Mouse (Mus musculus): ENCODE results near the gene Gm9821. TPM values are rescaled to one million over a fixed set of nuclear protein-coding genes. Genes with fewer than 3 reads are reported as not detected.

Gm9821 gene
- total and polyA plus RNA-seq, 3 experiments: 1.2 to 22.7 TPM; not detected in 1

DNA sequence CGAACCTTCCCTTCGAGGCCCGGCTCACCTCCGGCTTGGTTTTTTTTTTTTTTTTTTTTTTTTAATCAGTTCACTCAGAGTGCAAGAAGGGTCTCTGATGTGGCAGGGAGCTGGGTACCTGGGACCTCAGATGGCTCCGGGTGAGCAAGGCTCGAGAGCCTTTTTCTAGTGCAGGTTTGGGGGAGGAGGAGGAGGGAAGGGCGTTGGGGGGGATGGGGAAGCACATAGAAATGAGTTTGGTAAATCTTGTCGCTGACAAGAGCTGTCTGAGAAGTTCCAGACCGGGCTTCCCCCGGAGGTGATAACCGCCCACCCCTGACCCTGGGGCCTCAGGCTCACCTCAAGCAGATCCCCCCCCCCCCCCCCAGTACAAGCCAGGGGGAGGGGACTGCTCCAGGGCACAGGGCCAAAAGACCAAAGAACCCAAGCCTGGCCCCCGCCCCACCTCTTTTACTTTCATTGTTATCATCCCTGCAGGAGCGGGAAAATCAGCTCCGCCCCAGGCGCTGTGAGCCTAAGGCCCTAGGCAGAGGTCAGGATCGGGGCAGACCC is 13.3 kb upstream of the Gm9821 start, which contains the start of gene Mdk:
Gene Mdk, minus strand, starts transcription at position 138 of the 552 bp plus-strand sequence.
- no peak within 1 kb of the TSS for H3K27ac ChIP-seq (ENCODE audit: control insufficient read depth, low read depth, low read length)
- H3K36me3 ChIP-seq (ENCODE audit: control insufficient read depth in 1 of 2, insufficient read depth in 2 of 2, low read length in 2 of 2): no peaks in the 10 kb centered on the region; a peak in 1 of 4 replicates
- H3K9me3 ChIP-seq (replicated peaks; ENCODE audit: insufficient read depth, low read length): no peaks in the 10 kb centered on the region
- no peak within 1 kb of the TSS for H3K4me3 ChIP-seq (ENCODE audit: control insufficient read depth in 1 of 2, insufficient read depth in 1 of 2, low read depth in 2 of 2, low read length in 2 of 2)
- H3K79me2 ChIP-seq (ENCODE audit: control insufficient read depth, insufficient read depth, low read length, poor library complexity): no peaks in the 10 kb centered on the region
- TF ChIP-seq NRF1 (IDR thresholded peaks at IDR 0.05; ENCODE audit: insufficient read depth, low read depth, low read length, poor library complexity, severe bottlenecking) (no peak), ZC3H11A (IDR thresholded peaks at IDR 0.05; ENCODE audit: low read depth, low read length) (no peak), TBP (IDR thresholded peaks at IDR 0.05; ENCODE audit: low read depth, low read length) (no peak)
- DNase-seq (ENCODE audit: low read depth, low spot score): no peak
- peaks cover 0 to 3% of the 10 kb centered on the region in 2 experiments; a peak in 1 of 4 replicates for H3K4me1 ChIP-seq (ENCODE audit: control insufficient read depth in 1 of 2, insufficient read depth in 2 of 2, low read length in 2 of 2)
- H3K27me3 ChIP-seq (ENCODE audit: control insufficient read depth in 1 of 2, insufficient read depth in 2 of 2, low read length in 2 of 2): no peaks in the 10 kb centered on the region
- no peak within 1 kb of the TSS for H3K9ac ChIP-seq (ENCODE audit: control insufficient read depth, low read depth, low read length, poor library complexity, severe bottlenecking)

DNA sequence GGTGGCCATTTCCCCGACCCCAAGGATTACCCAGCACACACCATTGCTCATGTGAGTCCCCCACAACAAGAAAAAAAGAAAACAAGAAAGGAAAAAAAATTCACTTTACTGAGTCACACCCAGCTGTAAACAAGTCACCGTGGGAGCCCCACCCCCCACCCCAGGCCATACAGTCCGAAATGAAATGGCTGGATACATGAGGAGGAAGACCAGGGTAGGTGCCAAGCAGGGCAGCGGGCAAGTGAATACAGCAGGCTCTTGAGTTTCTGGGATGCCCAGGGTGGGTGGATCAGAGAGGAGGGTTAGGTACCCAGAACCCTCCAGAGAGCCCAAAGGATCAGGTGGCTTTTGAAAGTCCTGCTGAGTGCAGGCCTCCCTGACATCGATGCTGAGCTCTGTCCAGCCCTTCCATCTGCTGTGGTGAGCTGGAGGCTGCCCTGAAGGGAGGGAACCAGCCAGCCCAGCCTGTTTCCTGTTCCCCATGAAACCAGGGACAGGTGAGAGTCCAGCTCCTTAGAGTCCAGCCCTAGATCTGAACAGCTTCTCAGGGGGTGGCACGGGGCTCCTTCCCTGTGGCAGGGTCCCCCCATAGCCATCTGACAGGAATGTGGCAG is 12.7 kb upstream of the Gm9821 start:
- no peaks in the 10 kb centered on the region; a peak in 1 of 4 replicates for H3K36me3 ChIP-seq (ENCODE audit: control insufficient read depth in 1 of 2, insufficient read depth in 2 of 2, low read length in 2 of 2)
- H3K27ac ChIP-seq (ENCODE audit: control insufficient read depth, low read depth, low read length): no peak overlapping the region
- no peak overlapping the region for H3K4me3 ChIP-seq (ENCODE audit: control insufficient read depth in 1 of 2, insufficient read depth in 1 of 2, low read depth in 2 of 2, low read length in 2 of 2)
- H3K9me3 ChIP-seq (replicated peaks; ENCODE audit: insufficient read depth, low read length): no peaks in the 10 kb centered on the region
- no peaks in the 10 kb centered on the region for H3K27me3 ChIP-seq (ENCODE audit: control insufficient read depth in 1 of 2, insufficient read depth in 2 of 2, low read length in 2 of 2)
- H3K9ac ChIP-seq (ENCODE audit: control insufficient read depth, low read depth, low read length, poor library complexity, severe bottlenecking): no peak overlapping the region
- no peaks in the 10 kb centered on the region for H3K4me1 ChIP-seq (ENCODE audit: control insufficient read depth in 1 of 2, insufficient read depth in 2 of 2, low read length in 2 of 2)
- no peak for TF ChIP-seq ZKSCAN1 (IDR thresholded peaks at IDR 0.05; ENCODE audit: low read depth, low read length)
- no peak for TF ChIP-seq MAX (IDR thresholded peaks at IDR 0.05; ENCODE audit: low read length)
- TF ChIP-seq POLR2AphosphoS2 (IDR thresholded peaks at IDR 0.05; ENCODE audit: low read length): peak; percentile 40; the same call in 1 of the 2 replicates
- no peaks in the 10 kb centered on the region for H3K79me2 ChIP-seq (ENCODE audit: control insufficient read depth, insufficient read depth, low read length, poor library complexity)
- no peak for DNase-seq (ENCODE audit: low read depth, low spot score)

DNA sequence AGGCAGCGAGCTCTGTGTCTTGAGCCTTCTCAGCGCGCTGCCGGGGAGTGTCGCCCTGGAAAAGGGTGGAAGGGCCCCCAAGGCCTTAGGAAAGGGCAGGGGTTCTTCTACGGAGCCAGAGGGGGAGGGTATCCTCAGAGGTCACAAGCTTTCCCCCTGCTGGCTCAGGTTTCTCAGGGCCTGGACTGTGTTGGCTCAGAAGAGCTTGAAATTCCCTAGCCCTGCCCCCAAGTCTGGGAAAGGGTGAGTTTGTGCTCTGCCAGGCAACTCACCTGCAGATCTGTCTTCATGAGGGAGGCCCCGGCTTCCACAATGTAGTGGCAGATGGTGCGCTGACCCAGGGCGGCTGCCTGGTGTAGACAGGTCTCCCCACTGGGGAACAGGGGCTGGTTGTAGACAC is 12.0 kb upstream of the Gm9821 start:
- DNase-seq (ENCODE audit: low read depth, low spot score): no peak
- Histone ChIP-seq H3K79me2 (ENCODE audit: control insufficient read depth, insufficient read depth, low read length, poor library complexity) (no peaks in the 10 kb centered on the region), H3K36me3 (ENCODE audit: control insufficient read depth in 1 of 2, insufficient read depth in 2 of 2, low read length in 2 of 2) (no peaks in the 10 kb centered on the region; a peak in 1 of 4 replicates), H3K9ac (ENCODE audit: control insufficient read depth, low read depth, low read length, poor library complexity, severe bottlenecking) (no peak overlapping the region), H3K4me1 (ENCODE audit: control insufficient read depth in 1 of 2, insufficient read depth in 2 of 2, low read length in 2 of 2) (no peaks in the 10 kb centered on the region), H3K4me3 (ENCODE audit: control insufficient read depth in 1 of 2, insufficient read depth in 1 of 2, low read depth in 2 of 2, low read length in 2 of 2) (no peak overlapping the region), H3K27ac (ENCODE audit: control insufficient read depth, low read depth, low read length) (no peak overlapping the region), H3K9me3 (replicated peaks; ENCODE audit: insufficient read depth, low read length) (no peaks in the 10 kb centered on the region), H3K27me3 (ENCODE audit: control insufficient read depth in 1 of 2, insufficient read depth in 2 of 2, low read length in 2 of 2) (no peaks in the 10 kb centered on the region)
- TF ChIP-seq E2F4 (IDR thresholded peaks at IDR 0.05; ENCODE audit: borderline replicate concordance, low read depth, low read length) (no peak), POLR2AphosphoS5 (IDR thresholded peaks at IDR 0.05; ENCODE audit: borderline replicate concordance, low read depth, low read length) (no peak), RAD21 (IDR thresholded peaks at IDR 0.05; ENCODE audit: low read depth, low read length) (no peak), EP300 (IDR thresholded peaks at IDR 0.05; ENCODE audit: low read depth in 1 of 2, low read length in 2 of 2) (no peak), MYC (IDR thresholded peaks at IDR 0.05; ENCODE audit: low read depth, low read length) (no peak), TBP (IDR thresholded peaks at IDR 0.05; ENCODE audit: low read depth, low read length) (no peak), MAX (IDR thresholded peaks at IDR 0.05; ENCODE audit: low read length) (no peak)

All from MEL (cell line).